Mouse (Mus musculus) brain, adult 10 weeks (tissue): ENCODE data around the gene Stk36. TPM values are rescaled to one million over a fixed set of nuclear protein-coding genes. Genes with fewer than 3 reads are reported as not detected.

Experiments used
- polyA plus RNA-seq: library from polyadenylated mRNA; stranded (reverse); fragments of 350-450 nt; fragmentation: Illumina TruSeq; extraction: RNeasy Lipid Tissue Mini Kit (QIAGEN cat#74804); gene quantifications from one replicate; pipeline ENCODE4 v1.2.3, GENCODE M21; 2015; ENCODE audit warnings: low read depth, low replicate concordance

Stk36 gene
- 2.6 TPM for polyA plus RNA-seq

GRCm38 (mm10) chr1:74601267-74601962 is at the start of gene Stk36, which contains the start of gene Rnf25:
Gene Stk36 (plus strand): TSS chr1:74601445.
Gene Rnf25 (minus strand): TSS chr1:74601397.

GRCm38 (mm10) chr1:74587773-74588445 is 13.3 kb upstream of the Stk36 start, which contains the start of the genes Zfp142 and Bcs1l:
Gene Zfp142 (minus strand): TSS chr1:74588246.
Gene Bcs1l (plus strand): TSS chr1:74588289.

GRCm38 (mm10) chr1:74661448-74662195 is 60.4 kb downstream of the Stk36 start, which contains the start of gene Ttll4:
Gene Ttll4 (plus strand): TSS chr1:74661745.

Other genes starting within 250 kb of the Stk36 start
- gene Catip, start 239.3 kb upstream of the Stk36 start, polyA plus RNA-seq, result 3.0 TPM
- 5.6 TPM for gene Slc11a1, start 226.2 kb upstream of the Stk36 start, polyA plus RNA-seq
- gene Ctdsp1, start 209.9 kb upstream of the Stk36 start, polyA plus RNA-seq, result 21.4 TPM
- gene Vil1, start 192.1 kb upstream of the Stk36 start, polyA plus RNA-seq, result 0.31 TPM
- 23.2 TPM for gene Cnot9, start 95.4 kb upstream of the Stk36 start, polyA plus RNA-seq
- 18.9 TPM for gene Plcd4, start 58.6 kb upstream of the Stk36 start, polyA plus RNA-seq
- 11.9 TPM for gene Usp37, start 57.2 kb upstream of the Stk36 start, polyA plus RNA-seq
- 13.0 TPM for gene Zfp142, start 13.2 kb upstream of the Stk36 start, polyA plus RNA-seq
- gene Bcs1l, start 13.2 kb upstream of the Stk36 start, polyA plus RNA-seq, result 27.9 TPM
- gene Rnf25, start within 50 bp of the Stk36 start, polyA plus RNA-seq, result 63.7 TPM
- gene Ttll4, start 60.3 kb downstream of the Stk36 start, polyA plus RNA-seq, result 11.5 TPM
- gene Cyp27a1, start 112.1 kb downstream of the Stk36 start, polyA plus RNA-seq, result 11.0 TPM
- not detected for gene Prkag3, start 147.8 kb downstream of the Stk36 start, polyA plus RNA-seq
- gene Wnt6, start 170.4 kb downstream of the Stk36 start, polyA plus RNA-seq, result 0.71 TPM
- gene Wnt10a, start 190.1 kb downstream of the Stk36 start, polyA plus RNA-seq, result 5.7 TPM